Mouse (Mus musculus) liver, adult 2 months (tissue): ENCODE results near the gene Agbl3.

Source experiments
- CTCF ChIP-seq: fragments of 200-500 bp; IDR thresholded peaks from 2 replicates; pipeline ENCODE4 v1.5.1; 2011; ENCODE audit warnings: low read depth, low read length, control low read depth
- POLR2A ChIP-seq: fragments of 200-500 bp; IDR thresholded peaks from 2 replicates; pipeline ENCODE4 v1.6.1; 2011; ENCODE audit warnings: low read length, control low read depth; ENCODE audit not compliant: insufficient read depth; ENCODE audit errors: extremely low read depth

- TF ChIP-seq POLR2A (no peak), CTCF (no peak)
Observed at GRCm38 (mm10) chr6:34901911-34902444, 121.7 kb downstream of the Agbl3 start.
